Mouse (Mus musculus) midbrain, embryonic 12.5 days (tissue): ENCODE data around the gene Slc25a42. TPM values are rescaled to one million over a fixed set of nuclear protein-coding genes. Genes with fewer than 3 reads are reported as not detected.

ENCODE experiments used
- ATAC-seq: fragments of 200-750 bp; cut with Nextera tagmentation; 2 replicates; pipeline ENCODE4 v1.8.0; 2017; ENCODE audit warnings: low read depth, moderate TSS enrichment, moderate library complexity; ENCODE audit not compliant: low FRiP score
- H3K27ac ChIP-seq: fragments of 300-500 bp; sonication (generic); replicated peaks from 2 replicates; pipeline ENCODE4 v1.5.1; 2016; ENCODE audit warnings: mild to moderate bottlenecking
- H3K27me3 ChIP-seq: fragments of 300-500 bp; sonication (generic); 2 replicates; pipeline ENCODE4 v1.6.1; 2016; ENCODE audit warnings: mild to moderate bottlenecking
- H3K36me3 ChIP-seq: fragments of 300-500 bp; sonication (generic); 2 replicates; pipeline ENCODE4 v1.6.1; 2016
- H3K4me1 ChIP-seq: fragments of 300-500 bp; sonication (generic); 2 replicates; pipeline ENCODE4 v1.6.1; 2016
- H3K4me2 ChIP-seq: fragments of 300-500 bp; sonication (generic); replicated peaks from 2 replicates; pipeline ENCODE4 v1.6.1; 2016; ENCODE audit warnings: mild to moderate bottlenecking, moderate library complexity
- H3K4me3 ChIP-seq: fragments of 300-500 bp; sonication (generic); 2 replicates; pipeline ENCODE4 v1.5.1; 2016; ENCODE audit warnings: mild to moderate bottlenecking
- H3K9ac ChIP-seq: fragments of 300-500 bp; sonication (generic); replicated peaks from 2 replicates; pipeline ENCODE4 v1.6.1; 2016; ENCODE audit warnings: mild to moderate bottlenecking, moderate library complexity
- H3K9me3 ChIP-seq: fragments of 300-500 bp; sonication (generic); 2 replicates; pipeline ENCODE4 v1.6.1; 2016; ENCODE audit warnings: mild to moderate bottlenecking
- WGBS: fragments of 180-500 bp; shearing (Covaris S2); methylation state at CpG from one replicate; pipeline ENCODE4 v1.1.7; 2016; 5-methylcytosine and 5-hydroxymethylcytosine counted together
- polyA plus RNA-seq: library from polyadenylated mRNA; unstranded; fragments of >200 nt; fragmentation: Nextera tagmentation; extraction: Ambion mirVana; gene quantifications from 2 replicates; pipeline ENCODE4 v1.2.1, GENCODE M21; 2016

Slc25a42 gene
- 3.9 and 4.3 TPM in 2 replicates for polyA plus RNA-seq

GRCm38 (mm10) chr8:70212112-70213055 lies at the start of gene Slc25a42:
Gene Slc25a42, minus strand, starts transcription at chr8:70212305.
- Histone ChIP-seq H3K27me3 (peaks cover 34% of the 10 kb centered on the region), H3K4me3 (peak within 1 kb of the TSS; percentile 60), H3K36me3 (no peaks in the 10 kb centered on the region), H3K9ac (peak within 1 kb of the TSS; percentile 67), H3K4me1 (peaks cover 12% of the 10 kb centered on the region), H3K9me3 (no peaks in the 10 kb centered on the region), H3K4me2 (peak within 1 kb of the TSS; percentile 94), H3K27ac (peak within 1 kb of the TSS; percentile 64)
- WGBS = under 1% methylated on average over 64 of the region's 66 CpGs
- peak; percentile 99 for ATAC-seq

GRCm38 (mm10) chr8:70259043-70259442 lies 46.9 kb upstream of the Slc25a42 start:
- no peak overlapping the region for H3K4me2 ChIP-seq
- H3K4me3 ChIP-seq = no peak overlapping the region
- no peaks in the 10 kb centered on the region for H3K27me3 ChIP-seq
- H3K4me1 ChIP-seq = no peaks in the 10 kb centered on the region
- 96% methylated on average over 2 of the region's 2 CpGs for WGBS
- peaks cover 100% of the 10 kb centered on the region for H3K36me3 ChIP-seq
- no peak overlapping the region for H3K9ac ChIP-seq
- no peak for ATAC-seq
- H3K27ac ChIP-seq = no peak overlapping the region
- no peaks in the 10 kb centered on the region for H3K9me3 ChIP-seq

GRCm38 (mm10) chr8:70258600-70258999 lies 46.5 kb upstream of the Slc25a42 start:
- WGBS = 96% methylated on average over 5 of the region's 5 CpGs
- H3K4me2 ChIP-seq = no peak overlapping the region
- H3K9ac ChIP-seq = no peak overlapping the region
- no peaks in the 10 kb centered on the region for H3K27me3 ChIP-seq
- H3K4me1 ChIP-seq = no peaks in the 10 kb centered on the region
- H3K4me3 ChIP-seq = no peak overlapping the region
- H3K9me3 ChIP-seq = no peaks in the 10 kb centered on the region
- H3K36me3 ChIP-seq = peaks cover 100% of the 10 kb centered on the region
- ATAC-seq = no peak
- H3K27ac ChIP-seq = no peak overlapping the region

- peaks cover 100% of the 10 kb centered on the region for H3K36me3 ChIP-seq
- H3K27me3 ChIP-seq = no peaks in the 10 kb centered on the region
- ATAC-seq = no peak
- no peak overlapping the region for H3K4me3 ChIP-seq
- no peak overlapping the region for H3K27ac ChIP-seq
- no peak overlapping the region for H3K9ac ChIP-seq
- WGBS = 88% methylated on average over 3 of the region's 3 CpGs
- H3K4me1 ChIP-seq = no peaks in the 10 kb centered on the region
- H3K9me3 ChIP-seq = no peaks in the 10 kb centered on the region
- H3K4me2 ChIP-seq = no peak overlapping the region
Observed at GRCm38 (mm10) chr8:70257456-70257855, 45.4 kb upstream of the Slc25a42 start.

- ATAC-seq = no peak
- Histone ChIP-seq H3K9me3 (no peaks in the 10 kb centered on the region), H3K4me1 (no peaks in the 10 kb centered on the region), H3K9ac (no peak overlapping the region), H3K36me3 (peaks cover 100% of the 10 kb centered on the region), H3K4me2 (no peak overlapping the region), H3K4me3 (no peak overlapping the region), H3K27me3 (no peaks in the 10 kb centered on the region), H3K27ac (no peak overlapping the region)
- 82% methylated on average over 1 of the region's 1 CpGs for WGBS
Observed at GRCm38 (mm10) chr8:70254628-70255027, 42.5 kb upstream of the Slc25a42 start.

- Histone ChIP-seq H3K27me3 (no peaks in the 10 kb centered on the region), H3K4me1 (no peaks in the 10 kb centered on the region), H3K9me3 (no peaks in the 10 kb centered on the region), H3K9ac (no peak overlapping the region), H3K36me3 (peaks cover 92% of the 10 kb centered on the region), H3K4me3 (no peak overlapping the region), H3K4me2 (no peak overlapping the region), H3K27ac (peak overlapping the region; percentile 32; the same call in 1 of the 2 replicates)
- 79% methylated on average over 3 of the region's 3 CpGs for WGBS
- no peak for ATAC-seq
Observed at GRCm38 (mm10) chr8:70247841-70248240, 35.7 kb upstream of the Slc25a42 start.

- peaks cover 92% of the 10 kb centered on the region for H3K36me3 ChIP-seq
- ATAC-seq = no peak
- H3K27ac ChIP-seq = no peak overlapping the region
- no peak overlapping the region for H3K4me2 ChIP-seq
- no peaks in the 10 kb centered on the region for H3K4me1 ChIP-seq
- no peak overlapping the region for H3K4me3 ChIP-seq
- H3K9ac ChIP-seq = no peak overlapping the region
- H3K27me3 ChIP-seq = no peaks in the 10 kb centered on the region
- no peaks in the 10 kb centered on the region for H3K9me3 ChIP-seq
- 93% methylated on average over 6 of the region's 6 CpGs for WGBS
Observed at GRCm38 (mm10) chr8:70246622-70247021, 34.5 kb upstream of the Slc25a42 start.

GRCm38 (mm10) chr8:70240642-70241041 lies 28.5 kb upstream of the Slc25a42 start:
- no peak overlapping the region for H3K4me2 ChIP-seq
- peaks cover 7% of the 10 kb centered on the region for H3K4me1 ChIP-seq
- no peak overlapping the region for H3K9ac ChIP-seq
- no peak for ATAC-seq
- no peak overlapping the region for H3K27ac ChIP-seq
- no peaks in the 10 kb centered on the region for H3K27me3 ChIP-seq
- H3K9me3 ChIP-seq = no peaks in the 10 kb centered on the region
- H3K36me3 ChIP-seq = peaks cover 88% of the 10 kb centered on the region
- 88% methylated on average over 5 of the region's 5 CpGs for WGBS
- H3K4me3 ChIP-seq = no peak overlapping the region

- Histone ChIP-seq H3K27ac (no peak overlapping the region), H3K9ac (no peak overlapping the region), H3K4me3 (no peak overlapping the region), H3K36me3 (peaks cover 63% of the 10 kb centered on the region), H3K9me3 (no peaks in the 10 kb centered on the region), H3K27me3 (no peaks in the 10 kb centered on the region), H3K4me2 (no peak overlapping the region), H3K4me1 (peaks cover 20% of the 10 kb centered on the region)
- WGBS = 89% methylated on average over 2 of the region's 2 CpGs
- no peak for ATAC-seq
Observed at GRCm38 (mm10) chr8:70237842-70238241, 25.7 kb upstream of the Slc25a42 start.

- H3K36me3 ChIP-seq = peaks cover 48% of the 10 kb centered on the region
Observed at GRCm38 (mm10) chr8:70234781-70235128, 22.6 kb upstream of the Slc25a42 start.

GRCm38 (mm10) chr8:70234080-70234780 lies 22.1 kb upstream of the Slc25a42 start, which contains the start of the genes Sugp2 and Armc6:
Gene Sugp2, plus strand, starts transcription at chr8:70234226.
Gene Armc6, minus strand, starts transcription at chr8:70234466.
- Histone ChIP-seq H3K9me3 (no peaks in the 10 kb centered on the region), H3K36me3 (peaks cover 52% of the 10 kb centered on the region), H3K4me2 (peak within 1 kb of the TSS; percentile 94), H3K9ac (peak within 1 kb of the TSS; percentile 88), H3K4me1 (peaks cover 22% of the 10 kb centered on the region), H3K27ac (peak within 1 kb of the TSS; percentile 90), H3K27me3 (no peaks in the 10 kb centered on the region), H3K4me3 (peak within 1 kb of the TSS; percentile 82)
- ATAC-seq = peak; percentile 97
- under 1% methylated on average over 58 of the region's 67 CpGs for WGBS

More at GRCm38 (mm10) chr8:70234781-70235128, 22.6 kb upstream of the Slc25a42 start:
- Histone ChIP-seq H3K9ac (peak overlapping the region; percentile 88), H3K4me1 (peaks cover 22% of the 10 kb centered on the region), H3K4me3 (peak overlapping the region; percentile 82), H3K27me3 (no peaks in the 10 kb centered on the region), H3K9me3 (no peaks in the 10 kb centered on the region), H3K4me2 (peak overlapping the region; percentile 94), H3K27ac (peak overlapping the region; percentile 90)
- no peak for ATAC-seq
- WGBS = 1% methylated on average over 15 of the region's 15 CpGs

- ATAC-seq = peak; percentile 13; the same call in 1 of the 2 replicates
- Histone ChIP-seq H3K9ac (peak overlapping the region; percentile 88), H3K4me1 (peaks cover 22% of the 10 kb centered on the region), H3K4me2 (peak overlapping the region; percentile 94), H3K36me3 (peaks cover 52% of the 10 kb centered on the region), H3K27ac (peak overlapping the region; percentile 90), H3K9me3 (no peaks in the 10 kb centered on the region), H3K4me3 (peak overlapping the region; percentile 82), H3K27me3 (no peaks in the 10 kb centered on the region)
- 8% methylated on average over 13 of the region's 13 CpGs for WGBS
Observed at GRCm38 (mm10) chr8:70233606-70234005, 21.5 kb upstream of the Slc25a42 start.
